Mouse (Mus musculus) T-helper 1 cell (primary cell): Measurements from ENCODE around the gene Vps35l.

Source experiments
- in situ Hi-C: fragments of 300-600 bp; cut with MboI, MseI; formaldehyde crosslinking; loops from one replicate; pipeline ENCODE4 v1.15.1; 2025; ENCODE audit warnings: high pct_unique_total_duplicates

The Vps35l gene

GRCm38 (mm10) chr7:118816275-118816674 lies 76.2 kb downstream of the Vps35l start:
- in situ Hi-C loops, result no loop called here

GRCm38 (mm10) chr7:118817741-118818140 lies 77.7 kb downstream of the Vps35l start:
- in situ Hi-C loops, result no loop called here

DNA sequence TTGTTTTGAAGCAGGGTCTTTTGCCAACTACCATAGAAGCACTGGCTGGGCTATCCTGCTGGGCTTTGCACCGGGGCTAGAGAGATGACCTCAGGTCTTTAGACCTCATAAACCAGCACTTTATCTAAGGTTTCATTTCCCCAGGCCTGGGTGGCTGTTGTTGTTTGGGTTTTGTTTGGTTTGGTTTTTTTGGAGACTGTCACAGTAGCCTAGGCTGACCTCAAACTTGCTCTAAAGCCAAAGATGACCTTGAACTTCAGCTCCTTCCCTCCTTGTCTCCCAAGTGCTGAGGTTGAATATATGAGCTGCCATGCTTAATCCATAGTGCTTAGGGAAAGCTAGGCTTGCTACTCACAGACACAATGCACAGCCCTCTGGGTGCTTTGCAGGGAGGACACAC lies 79.6 kb downstream of the Vps35l start:
- in situ Hi-C loops, result no loop called here

DNA sequence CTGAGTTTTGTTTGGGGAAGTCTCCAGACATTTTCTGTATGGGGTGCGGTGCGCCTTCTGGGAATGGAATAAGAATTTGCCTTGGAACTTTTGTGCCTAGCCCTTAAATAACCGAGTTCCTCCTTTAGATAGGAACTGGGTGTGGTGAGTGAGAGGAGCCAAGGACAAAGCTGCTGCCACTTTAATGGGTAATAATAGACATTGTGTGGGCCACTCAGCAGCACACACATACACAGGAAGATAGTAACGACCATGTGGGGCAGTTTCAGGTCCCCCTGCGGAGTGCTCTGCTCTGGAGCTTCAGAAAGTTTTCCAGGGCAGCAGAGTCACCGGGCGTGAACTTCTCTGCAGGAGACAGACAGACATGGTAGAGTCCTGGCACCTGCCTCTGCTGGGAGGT lies 81.3 kb downstream of the Vps35l start:
- in situ Hi-C loops, result no loop called here

GRCm38 (mm10) chr7:118821887-118822556 lies 82.0 kb downstream of the Vps35l start:
- in situ Hi-C loops, result no loop called here

DNA sequence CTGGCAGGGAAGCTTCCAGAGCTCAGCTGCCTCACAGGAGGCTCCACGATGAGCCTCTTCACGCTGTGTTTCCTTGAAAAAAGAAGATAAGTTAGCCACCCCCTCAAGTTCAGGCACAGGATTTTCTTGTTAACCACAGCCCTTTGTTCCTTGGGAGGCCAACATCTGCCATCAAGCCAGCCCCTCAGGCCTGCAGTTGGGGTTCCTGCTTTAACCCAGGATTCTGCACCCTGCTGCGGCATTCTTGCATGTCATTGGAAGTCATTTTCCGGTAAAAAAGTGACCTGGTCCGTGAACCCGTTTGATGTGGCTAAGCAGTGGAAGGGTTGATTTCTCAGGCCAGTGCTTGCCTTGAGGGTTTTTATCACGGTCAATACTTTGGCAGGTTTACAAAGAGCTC lies 84.4 kb downstream of the Vps35l start:
- in situ Hi-C loops, result no loop called here

DNA sequence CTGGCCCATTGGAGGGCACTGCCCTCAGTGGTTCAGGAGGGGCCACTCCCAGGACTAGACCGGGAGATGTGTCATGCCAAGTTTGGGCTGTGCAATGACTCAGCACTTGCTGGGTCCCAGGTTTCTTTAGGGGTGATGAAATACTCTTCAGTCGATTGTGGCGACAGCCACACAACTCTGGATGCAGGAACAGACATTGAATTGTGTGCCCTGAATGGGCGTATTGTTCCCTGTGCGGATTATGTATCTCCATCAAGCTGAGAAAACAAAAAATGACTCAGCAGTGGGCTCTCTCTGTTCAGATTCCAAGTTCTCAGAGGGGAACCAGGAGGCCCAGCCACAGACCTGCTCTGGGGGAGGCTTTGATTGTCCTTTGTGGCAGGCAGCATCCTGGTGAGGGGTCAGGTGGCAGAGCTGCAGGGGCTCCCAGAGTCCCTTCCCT lies 88.0 kb downstream of the Vps35l start:
- in situ Hi-C loops, result no loop called here

DNA sequence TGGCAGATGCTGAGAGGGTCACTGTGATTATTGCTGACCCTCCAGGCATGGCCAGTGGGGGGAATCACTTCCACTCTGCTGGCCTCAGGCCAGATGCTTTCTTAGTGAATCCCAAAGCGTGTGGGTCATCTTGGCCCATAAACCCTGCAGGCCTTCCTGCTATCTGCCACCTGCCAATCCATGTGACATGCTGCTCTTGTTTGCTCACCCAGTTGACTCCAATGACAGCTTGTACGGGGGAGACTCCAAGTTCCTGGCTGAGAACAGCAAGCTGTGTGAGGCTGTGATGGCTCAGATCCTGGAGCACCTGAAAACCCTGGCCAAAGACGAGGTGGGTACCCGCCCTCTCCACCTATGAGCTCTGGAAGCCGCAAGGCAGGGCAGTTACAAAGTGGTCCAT lies 97.9 kb downstream of the Vps35l start:
- in situ Hi-C loops, result no loop called here

- in situ Hi-C loops, result no loop called here
These were observed 101.2 kb downstream of the Vps35l start for GRCm38 (mm10) chr7:118841030-118841745.

GRCm38 (mm10) chr7:118841796-118842195 lies 101.8 kb downstream of the Vps35l start:
- in situ Hi-C loops, result no loop called here

DNA sequence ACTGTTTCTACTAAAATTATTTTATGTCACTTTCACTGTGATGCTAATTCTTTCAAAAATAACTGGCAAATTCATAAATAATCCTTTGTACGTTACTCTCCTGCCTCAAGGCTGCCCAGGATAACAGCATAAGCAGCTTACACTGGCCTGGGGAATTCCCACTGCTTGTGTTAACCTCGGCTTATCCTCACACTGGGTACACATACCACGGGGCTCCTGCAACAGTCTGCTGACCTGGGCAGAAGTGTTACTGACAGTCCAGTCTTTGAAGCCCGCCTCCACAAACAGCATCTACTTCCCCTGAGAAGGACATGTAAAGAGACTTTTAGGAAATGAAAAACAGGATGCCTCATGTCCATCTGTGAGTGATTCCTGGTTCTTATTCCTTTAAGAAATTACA lies 102.9 kb downstream of the Vps35l start:
- in situ Hi-C loops, result no loop called here

DNA sequence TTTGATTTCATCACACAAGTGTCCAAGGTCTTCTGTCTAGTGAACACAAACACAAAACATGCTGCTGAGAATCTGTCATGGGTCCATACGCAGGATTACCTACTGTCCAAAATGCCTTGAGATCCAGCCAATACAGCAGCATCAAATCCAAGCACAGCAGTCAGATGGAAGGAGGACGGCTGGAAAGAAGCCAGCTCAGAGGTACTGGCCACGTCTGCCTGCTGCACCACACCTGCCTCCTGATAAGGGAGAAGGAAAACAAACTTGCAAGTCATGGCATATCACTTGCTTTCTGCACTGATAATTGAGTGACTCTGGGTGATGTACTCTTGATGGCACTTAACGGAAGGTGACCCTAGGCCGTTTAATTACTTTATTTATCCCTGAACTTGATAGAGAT lies 105.1 kb downstream of the Vps35l start:
- in situ Hi-C loops, result no loop called here

GRCm38 (mm10) chr7:118846329-118846728 lies 106.3 kb downstream of the Vps35l start:
- in situ Hi-C loops, result no loop called here

DNA sequence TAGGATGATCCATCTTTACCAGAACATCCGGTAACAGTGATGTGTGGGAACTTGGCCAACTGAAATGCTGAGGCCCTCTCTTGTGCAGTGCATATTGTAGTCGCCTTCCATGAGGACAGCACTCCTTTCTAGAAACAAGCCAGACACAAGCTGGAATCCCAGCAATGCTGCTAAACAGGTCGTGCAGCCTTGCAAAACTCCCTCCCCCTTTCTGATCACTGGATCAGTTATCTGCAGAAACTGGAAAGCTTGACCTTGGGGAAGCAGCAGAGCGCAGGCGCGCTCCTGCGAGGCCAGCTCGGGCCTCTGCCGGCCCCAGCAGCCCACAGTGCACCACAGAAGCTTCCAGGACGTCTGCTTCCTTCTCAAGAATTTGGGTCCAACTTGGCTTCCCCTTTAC lies 108.8 kb downstream of the Vps35l start:
- in situ Hi-C loops, result no loop called here

GRCm38 (mm10) chr7:118849543-118850250 lies 109.7 kb downstream of the Vps35l start:
- in situ Hi-C loops, result loop anchor here (5.0 to 10.0 kb wide), 2 partner anchors 82 to 875 kb away; partner anchors contain the start of gene Thumpd1

DNA sequence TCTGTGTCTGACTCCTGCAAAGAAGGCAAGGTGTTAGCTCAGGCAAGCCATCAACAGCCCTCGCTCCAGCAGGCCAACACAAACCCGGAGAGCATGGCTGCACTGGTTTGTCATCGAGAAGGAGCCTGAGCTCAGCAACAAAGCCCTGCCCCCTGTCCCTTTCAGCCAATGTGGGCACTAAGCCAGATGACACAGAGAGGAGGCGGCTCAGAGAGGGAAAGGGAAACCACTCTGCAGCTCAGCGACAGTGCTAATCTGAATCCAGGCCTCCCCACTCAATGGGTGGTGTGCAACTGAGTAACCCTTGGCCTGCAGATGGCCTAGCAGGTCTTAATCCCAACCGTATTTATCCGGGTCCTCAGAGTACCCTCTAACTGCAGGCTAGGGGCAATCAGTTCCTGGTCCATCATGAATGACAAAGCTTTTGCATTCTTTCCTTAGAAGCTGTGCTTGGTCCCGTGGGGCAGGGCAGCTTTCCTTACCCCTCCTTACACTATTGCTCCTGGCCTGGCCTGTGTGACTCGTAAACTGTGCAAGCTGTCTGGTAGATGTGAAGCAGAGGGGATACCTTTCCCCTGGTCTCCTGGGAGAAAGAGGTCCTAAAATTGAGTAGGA lies 110.8 kb downstream of the Vps35l start:
- in situ Hi-C loops, result loop anchor here (5.0 to 10.0 kb wide), 2 partner anchors 83 to 874 kb away; partner anchors contain the start of gene Thumpd1

DNA sequence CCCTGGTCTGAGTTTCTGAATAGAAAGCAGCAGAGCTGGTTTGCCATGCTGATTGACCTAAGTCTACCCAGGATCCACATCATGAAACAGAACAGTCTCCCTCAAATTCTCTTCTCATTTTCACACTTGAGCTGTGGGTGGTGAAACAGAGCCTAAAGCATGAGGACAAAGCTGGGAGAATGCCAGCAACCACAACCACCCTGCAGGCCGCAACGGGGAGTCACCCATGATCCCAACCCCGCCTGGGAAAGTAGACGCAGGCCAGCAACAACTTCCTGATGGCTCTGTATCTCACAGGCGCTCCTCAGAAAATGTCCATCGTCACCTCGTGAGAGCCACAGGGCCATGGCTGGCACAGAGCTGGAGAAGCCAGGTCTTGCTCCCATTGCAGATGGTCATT lies 111.5 kb downstream of the Vps35l start:
- in situ Hi-C loops, result loop anchor here (5.0 to 10.0 kb wide), 2 partner anchors 84 to 873 kb away; partner anchors contain the start of gene Thumpd1

DNA sequence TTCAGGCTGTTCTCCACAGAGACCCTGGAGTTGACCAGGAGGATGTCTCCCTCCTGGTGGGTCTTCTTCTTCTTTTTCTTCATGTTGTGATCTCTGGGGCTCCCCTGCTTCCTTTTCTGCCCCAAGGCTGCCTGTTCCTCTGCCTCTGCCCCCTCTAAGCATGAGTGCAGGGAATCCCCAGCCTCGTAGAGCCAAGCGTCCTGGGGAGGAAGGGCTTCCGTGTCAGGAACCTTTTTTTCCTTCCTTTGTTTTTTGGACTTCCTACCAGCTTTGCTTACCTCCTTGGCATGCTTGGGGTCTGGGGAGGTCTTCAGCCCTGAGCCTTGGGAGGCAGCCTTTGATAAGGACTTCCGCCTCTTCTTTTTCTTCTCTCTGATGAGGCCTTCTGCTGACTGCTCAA lies 112.6 kb downstream of the Vps35l start:
- in situ Hi-C loops, result loop anchor here (5.0 to 10.0 kb wide), 2 partner anchors 85 to 872 kb away; partner anchors contain the start of gene Thumpd1

- in situ Hi-C loops, result loop anchor here (5.0 to 10.0 kb wide), 3 partner anchors 87 to 870 kb away; partner anchors contain the start of gene Thumpd1
These were observed 114.6 kb downstream of the Vps35l start for GRCm38 (mm10) chr7:118854606-118855005.

GRCm38 (mm10) chr7:118855171-118855876 lies 115.3 kb downstream of the Vps35l start, which contains the start of gene Iqck:
Iqck (plus strand) TSS chr7:118855752.
- in situ Hi-C loops, result loop anchor here (5.0 to 10.0 kb wide), 2 partner anchors 137 to 869 kb away; partner anchors contain the start of gene Thumpd1

DNA sequence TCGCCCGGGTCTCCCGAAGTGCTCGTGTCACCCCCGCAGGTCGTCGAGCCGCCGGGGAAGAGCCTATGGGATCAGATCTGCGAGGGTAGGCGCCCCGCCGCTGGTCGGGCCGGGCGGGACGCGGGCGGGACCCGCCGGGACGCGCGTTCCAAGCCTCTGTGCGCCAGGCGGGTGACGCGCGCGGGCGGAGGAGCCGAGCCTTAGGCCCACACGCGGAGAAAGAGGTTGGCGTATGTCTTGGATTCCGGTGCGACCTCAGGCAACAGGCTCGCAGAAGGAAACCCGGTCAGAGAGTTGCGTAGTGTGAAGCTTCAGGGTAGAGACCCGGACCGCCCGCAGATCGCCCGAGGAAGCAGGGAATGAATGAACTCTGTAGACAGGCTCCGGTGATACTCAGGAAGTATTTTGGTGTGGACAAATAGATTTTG lies 115.9 kb downstream of the Vps35l start, which contains the start of gene Knop1:
Knop1 (minus strand) TSS at position 378 of the 428 bp plus-strand sequence.
- in situ Hi-C loops, result loop anchor here (5.0 to 10.0 kb wide), 2 partner anchors 136 to 869 kb away; partner anchors contain the start of gene Thumpd1
